Mouse (Mus musculus) forebrain, postnatal 0 days (tissue): ENCODE measurements around the gene Mrpl2. TPM values are rescaled to one million over a fixed set of nuclear protein-coding genes. Genes with fewer than 3 reads are reported as not detected.
A peak's percentile ranks its signal among the peaks of the same experiment; 100 is the strongest.

Source experiments
- ATAC-seq: fragments of 200-750 bp; cut with Nextera tagmentation; 2 replicates; pipeline ENCODE4 v1.8.0; 2017; ENCODE audit warnings: mild to moderate bottlenecking, moderate library complexity
- DNase-seq: peaks from one replicate; pipeline ENCODE4 v3.0.0-alpha.2; 2015
- H3K27ac ChIP-seq: fragments of 300-500 bp; sonication (generic); 2 replicates; pipeline ENCODE4 v1.5.1; 2014; ENCODE audit warnings: low read depth, mild to moderate bottlenecking, antibody characterized with exemption, low read length, moderate library complexity, mixed read lengths
- H3K27me3 ChIP-seq: fragments of 300-500 bp; sonication (generic); 2 replicates; pipeline ENCODE4 v1.6.1; 2014; ENCODE audit warnings: mild to moderate bottlenecking, low read length, mixed read lengths; ENCODE audit not compliant: insufficient read depth
- H3K36me3 ChIP-seq: fragments of 300-500 bp; sonication (generic); 2 replicates; pipeline ENCODE4 v1.6.1; 2014; ENCODE audit warnings: mild to moderate bottlenecking, moderate library complexity; ENCODE audit not compliant: insufficient read depth
- H3K4me1 ChIP-seq: fragments of 300-500 bp; sonication (generic); 2 replicates; pipeline ENCODE4 v1.6.1; 2014; ENCODE audit warnings: antibody characterized with exemption; ENCODE audit not compliant: insufficient read depth
- H3K4me2 ChIP-seq: fragments of 300-500 bp; sonication (generic); 2 replicates; pipeline ENCODE4 v1.6.1; 2014; ENCODE audit warnings: low read depth, mild to moderate bottlenecking, moderate library complexity
- H3K4me3 ChIP-seq: fragments of 300-500 bp; sonication (generic); 2 replicates; pipeline ENCODE4 v1.5.1; 2014; ENCODE audit warnings: low read depth, low read length, mixed read lengths
- H3K9ac ChIP-seq: fragments of 300-500 bp; sonication (generic); 2 replicates; pipeline ENCODE4 v1.6.1; 2014; ENCODE audit warnings: mild to moderate bottlenecking
- H3K9me3 ChIP-seq: fragments of 300-500 bp; sonication (generic); 2 replicates; pipeline ENCODE4 v1.6.1; 2016; ENCODE audit warnings: low read length
- CTCF ChIP-seq: sonication (generic); IDR thresholded peaks from 2 replicates; pipeline ENCODE4 v1.5.1; 2016; ENCODE audit warnings: antibody characterized with exemption, control low read depth, low read depth
- WGBS: fragments of 180-500 bp; shearing (Covaris S2); extraction: QIAGEN DNeasy Blood & Tissue Kit; methylation state at CpG from one replicate; pipeline ENCODE4 v1.1.7; 2014; 5-methylcytosine and 5-hydroxymethylcytosine counted together
- polyA plus RNA-seq: library from polyadenylated mRNA; unstranded; fragments of >200 nt; fragmentation: Nextera tagmentation; extraction: Ambion mirVana; gene quantifications from 2 replicates; pipeline ENCODE4 v1.2.1, GENCODE M21; 2015
- total RNA-seq: library from RNA; depleted of rRNA; stranded (reverse); fragments of >200 nt; gene quantifications from 2 replicates; pipeline ENCODE4 v1.2.3, GENCODE M21; 2014

Mrpl2 gene
- total and polyA plus RNA-seq, 2 experiments from 2014 or later = 51.4 to 96.2 TPM

GRCm38 (mm10) chr17:46605987-46606386, 40.0 kb upstream of the Mrpl2 start:
- no peak overlapping the region for H3K4me3 ChIP-seq
- H3K4me1 ChIP-seq = peaks cover 6% of the 10 kb centered on the region; the same call in 1 of the 2 replicates
- DNase-seq (no peak), ATAC-seq (peak; percentile 38)
- no peak for TF ChIP-seq CTCF
- no peak overlapping the region for H3K27ac ChIP-seq
- H3K36me3 ChIP-seq = peaks cover 2% of the 10 kb centered on the region; the same call in 1 of the 2 replicates
- no peaks in the 10 kb centered on the region for H3K27me3 ChIP-seq
- no peak overlapping the region for H3K9ac ChIP-seq
- no peaks in the 10 kb centered on the region for H3K9me3 ChIP-seq
- WGBS = 69% methylated on average over 12 of the region's 12 CpGs
- H3K4me2 ChIP-seq = no peak overlapping the region

GRCm38 (mm10) chr17:46609721-46610514, 36.1 kb upstream of the Mrpl2 start:
- H3K9ac ChIP-seq = no peak overlapping the region
- no peak for TF ChIP-seq CTCF
- no peak overlapping the region for H3K4me2 ChIP-seq
- peaks cover 5% of the 10 kb centered on the region; the same call in 1 of the 2 replicates for H3K4me1 ChIP-seq
- DNase-seq (no peak), ATAC-seq (no peak)
- 57% methylated on average over 15 of the region's 15 CpGs for WGBS
- H3K4me3 ChIP-seq = no peak overlapping the region
- no peak overlapping the region for H3K27ac ChIP-seq
- no peaks in the 10 kb centered on the region for H3K27me3 ChIP-seq
- H3K36me3 ChIP-seq = peaks cover 2% of the 10 kb centered on the region; the same call in 1 of the 2 replicates
- no peaks in the 10 kb centered on the region for H3K9me3 ChIP-seq

GRCm38 (mm10) chr17:46611316-46611715, 34.7 kb upstream of the Mrpl2 start:
- Histone ChIP-seq H3K27me3 (no peaks in the 10 kb centered on the region), H3K4me2 (no peak overlapping the region), H3K9ac (no peak overlapping the region), H3K27ac (no peak overlapping the region), H3K9me3 (no peaks in the 10 kb centered on the region), H3K4me1 (no peaks in the 10 kb centered on the region), H3K4me3 (no peak overlapping the region), H3K36me3 (peaks cover 2% of the 10 kb centered on the region; the same call in 1 of the 2 replicates)
- TF ChIP-seq CTCF = no peak
- WGBS = 95% methylated on average over 6 of the region's 6 CpGs
- ATAC-seq = no peak
- DNase-seq = no peak

GRCm38 (mm10) chr17:46612189-46612588, 33.8 kb upstream of the Mrpl2 start:
- no peak overlapping the region for H3K27ac ChIP-seq
- no peak overlapping the region for H3K4me3 ChIP-seq
- no peak for TF ChIP-seq CTCF
- no peak for ATAC-seq
- WGBS = 49% methylated on average over 2 of the region's 2 CpGs
- H3K9ac ChIP-seq = no peak overlapping the region
- peaks cover 2% of the 10 kb centered on the region; the same call in 1 of the 2 replicates for H3K36me3 ChIP-seq
- no peaks in the 10 kb centered on the region for H3K27me3 ChIP-seq
- no peaks in the 10 kb centered on the region for H3K4me1 ChIP-seq
- no peak for DNase-seq
- no peak overlapping the region for H3K4me2 ChIP-seq
- H3K9me3 ChIP-seq = no peaks in the 10 kb centered on the region

GRCm38 (mm10) chr17:46612820-46613219, 33.2 kb upstream of the Mrpl2 start:
- Histone ChIP-seq H3K9ac (no peak overlapping the region), H3K36me3 (peaks cover 2% of the 10 kb centered on the region; the same call in 1 of the 2 replicates), H3K9me3 (no peaks in the 10 kb centered on the region), H3K4me1 (peaks cover 2% of the 10 kb centered on the region), H3K27me3 (no peaks in the 10 kb centered on the region), H3K27ac (no peak overlapping the region), H3K4me3 (no peak overlapping the region), H3K4me2 (no peak overlapping the region)
- TF ChIP-seq CTCF = no peak
- ATAC-seq (no peak), DNase-seq (no peak)
- 14% methylated on average over 4 of the region's 4 CpGs for WGBS

GRCm38 (mm10) chr17:46613229-46613628, 32.8 kb upstream of the Mrpl2 start:
- WGBS = 39% methylated on average over 3 of the region's 3 CpGs
- no peak overlapping the region for H3K9ac ChIP-seq
- no peak overlapping the region for H3K4me2 ChIP-seq
- H3K9me3 ChIP-seq = no peaks in the 10 kb centered on the region
- H3K27ac ChIP-seq = no peak overlapping the region
- H3K36me3 ChIP-seq = peaks cover 2% of the 10 kb centered on the region; the same call in 1 of the 2 replicates
- no peak overlapping the region for H3K4me3 ChIP-seq
- no peak for DNase-seq
- TF ChIP-seq CTCF = no peak
- no peaks in the 10 kb centered on the region for H3K27me3 ChIP-seq
- no peak for ATAC-seq
- H3K4me1 ChIP-seq = peaks cover 6% of the 10 kb centered on the region

GRCm38 (mm10) chr17:46617799-46618198, 28.2 kb upstream of the Mrpl2 start:
- Histone ChIP-seq H3K27ac (no peak overlapping the region), H3K9ac (no peak overlapping the region), H3K4me1 (peaks cover 30% of the 10 kb centered on the region), H3K4me3 (no peak overlapping the region), H3K4me2 (peak overlapping the region; percentile 16; the same call in 1 of the 2 replicates), H3K27me3 (no peaks in the 10 kb centered on the region), H3K36me3 (no peaks in the 10 kb centered on the region), H3K9me3 (no peaks in the 10 kb centered on the region)
- no peak for TF ChIP-seq CTCF
- ATAC-seq = no peak
- WGBS = 57% methylated on average over 12 of the region's 12 CpGs
- no peak for DNase-seq
